Mouse (Mus musculus) hindbrain, postnatal 0 days (tissue): ENCODE data around the gene Kmt5b. TPM values are rescaled to one million over a fixed set of nuclear protein-coding genes. Genes with fewer than 3 reads are reported as not detected.

Experiments used
- ATAC-seq: fragments of 200-750 bp; cut with Nextera tagmentation; 2 replicates; pipeline ENCODE4 v1.8.0; 2017; ENCODE audit warnings: mild to moderate bottlenecking, moderate TSS enrichment, moderate library complexity
- DNase-seq: peaks from one replicate; pipeline ENCODE4 v3.0.0-alpha.2; 2015; ENCODE audit warnings: low spot score
- H3K27ac ChIP-seq: fragments of 300-500 bp; sonication (generic); 2 replicates; pipeline ENCODE4 v1.5.1; 2014; ENCODE audit warnings: mild to moderate bottlenecking
- H3K27me3 ChIP-seq: fragments of 300-500 bp; sonication (generic); 2 replicates; pipeline ENCODE4 v1.6.1; 2014; ENCODE audit warnings: low read length, mixed read lengths; ENCODE audit not compliant: insufficient read depth
- H3K36me3 ChIP-seq: fragments of 300-500 bp; sonication (generic); 2 replicates; pipeline ENCODE4 v1.6.1; 2014; ENCODE audit warnings: low read length, mixed read lengths; ENCODE audit not compliant: insufficient read depth
- H3K4me1 ChIP-seq: fragments of 300-500 bp; sonication (generic); 2 replicates; pipeline ENCODE4 v1.6.1; 2014; ENCODE audit warnings: antibody characterized with exemption, low read length, mixed read lengths; ENCODE audit not compliant: insufficient read depth
- H3K4me2 ChIP-seq: fragments of 300-500 bp; sonication (generic); 2 replicates; pipeline ENCODE4 v1.6.1; 2014; ENCODE audit warnings: low read depth, mild to moderate bottlenecking, low read length, moderate library complexity, mixed read lengths
- H3K4me3 ChIP-seq: fragments of 300-500 bp; sonication (generic); 2 replicates; pipeline ENCODE4 v1.5.1; 2014; ENCODE audit warnings: low read length
- H3K9ac ChIP-seq: fragments of 300-500 bp; sonication (generic); replicated peaks from 2 replicates; pipeline ENCODE4 v1.6.1; 2014; ENCODE audit warnings: mild to moderate bottlenecking, low read length, moderate library complexity, mixed read lengths
- H3K9me3 ChIP-seq: fragments of 300-500 bp; sonication (generic); 2 replicates; pipeline ENCODE4 v1.6.1; 2016; ENCODE audit warnings: low read length, mixed read lengths
- CTCF ChIP-seq: IDR thresholded peaks from 2 replicates; pipeline ENCODE4 v1.5.1; 2016; ENCODE audit warnings: antibody characterized with exemption, control low read depth, low read depth
- WGBS: fragments of 180-500 bp; shearing (Covaris S2); extraction: QIAGEN DNeasy Blood & Tissue Kit; methylation state at CpG from one replicate; pipeline ENCODE4 v1.1.7; 2014; 5-methylcytosine and 5-hydroxymethylcytosine counted together
- polyA plus RNA-seq: library from polyadenylated mRNA; unstranded; fragments of >200 nt; fragmentation: Nextera tagmentation; extraction: Ambion mirVana; gene quantifications from 2 replicates; pipeline ENCODE4 v1.2.1, GENCODE M21; 2015
- total RNA-seq: library from RNA; depleted of rRNA; stranded (reverse); fragments of >200 nt; gene quantifications from 2 replicates; pipeline ENCODE4 v1.2.3, GENCODE M21; 2014; rRNA removed

Gene Kmt5b
- total RNA-seq, result 43.5 and 54.8 TPM in 2 replicates
- polyA plus RNA-seq, result 32.8 and 35.0 TPM in 2 replicates

- peak; percentile 67 for DNase-seq
- Histone ChIP-seq H3K4me3 (peak within 1 kb of the TSS; percentile 95), H3K4me2 (peak within 1 kb of the TSS; percentile 63), H3K27me3 (no peaks in the 10 kb centered on the region), H3K36me3 (no peaks in the 10 kb centered on the region), H3K9ac (peak within 1 kb of the TSS; percentile 100), H3K4me1 (peaks cover 16% of the 10 kb centered on the region), H3K27ac (peak within 1 kb of the TSS; percentile 100), H3K9me3 (no peaks in the 10 kb centered on the region)
- under 1% methylated on average over 39 of the region's 39 CpGs for WGBS
- 0 out of 2 replicates have a peak, but pooled peaks have one; percentile 2 for TF ChIP-seq CTCF
- peak; percentile 52 for ATAC-seq
These were observed at the start of gene Kmt5b for GRCm38 (mm10) chr19:3767276-3767780. Gene Kmt5b, plus strand, starts transcription at chr19:3767421.

DNA sequence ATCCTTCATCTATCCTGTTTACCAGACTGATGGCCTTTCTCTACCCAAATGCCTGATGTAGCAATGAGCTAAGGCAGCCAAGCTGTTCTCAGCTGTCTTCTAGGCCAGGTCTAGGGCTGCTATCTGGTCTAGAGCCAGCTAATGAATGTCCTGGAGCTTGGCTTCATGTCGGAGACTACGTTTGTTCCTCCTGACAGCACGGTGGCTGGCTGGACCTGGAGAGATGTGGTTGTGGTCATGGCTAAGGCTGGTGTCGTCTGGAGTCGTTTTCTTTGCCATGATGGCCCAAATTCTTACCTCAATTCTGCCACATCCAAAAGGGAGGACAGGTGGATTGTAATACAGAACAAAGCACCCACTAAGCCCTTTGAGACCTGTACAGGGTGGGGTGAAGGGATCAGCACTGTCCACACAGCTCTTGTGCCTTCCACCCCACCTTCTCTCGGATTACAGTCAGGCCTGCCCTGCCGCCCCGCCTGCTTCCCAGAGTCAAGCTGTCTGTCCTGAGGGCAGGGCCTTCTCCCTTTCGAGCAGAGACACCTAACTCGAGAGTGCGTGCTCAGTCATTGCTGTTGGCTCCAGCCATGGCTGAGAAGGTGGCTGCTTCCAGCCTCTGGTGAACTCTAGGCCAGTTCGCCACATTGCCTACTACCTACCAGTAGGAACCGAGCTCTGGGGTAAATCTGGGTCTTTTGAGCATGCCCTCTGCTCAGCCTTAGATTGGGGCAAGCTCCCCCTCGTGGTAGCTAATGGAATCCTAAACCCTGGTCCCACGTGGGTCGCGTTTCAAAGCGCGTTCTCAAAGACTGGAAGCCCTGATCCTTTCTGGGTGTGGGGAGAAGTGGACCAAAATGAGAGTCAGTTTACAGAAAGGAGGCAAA lies 48.5 kb upstream of the Kmt5b start:
- no peaks in the 10 kb centered on the region for H3K9me3 ChIP-seq
- H3K4me2 ChIP-seq, result peak overlapping the region; percentile 86
- DNase-seq (peak; percentile 83), ATAC-seq (peak; percentile 82)
- peaks cover 7% of the 10 kb centered on the region for H3K4me1 ChIP-seq
- no peaks in the 10 kb centered on the region for H3K27me3 ChIP-seq
- WGBS, result 37% methylated on average over 19 of the region's 19 CpGs
- H3K4me3 ChIP-seq, result peak overlapping the region; percentile 40
- peaks cover 29% of the 10 kb centered on the region for H3K36me3 ChIP-seq
- peak; percentile 67 for TF ChIP-seq CTCF
- peak overlapping the region; percentile 20; the same call in 1 of the 2 replicates for H3K27ac ChIP-seq
- H3K9ac ChIP-seq, result peak overlapping the region; percentile 33; the same call in 1 of the 2 replicates

GRCm38 (mm10) chr19:3719362-3719891 lies 47.8 kb upstream of the Kmt5b start:
- DNase-seq (peak; percentile 57), ATAC-seq (peak; percentile 81)
- 2% methylated on average over 27 of the region's 27 CpGs for WGBS
- H3K4me3 ChIP-seq, result peak overlapping the region; percentile 40
- peak overlapping the region; percentile 86 for H3K4me2 ChIP-seq
- H3K36me3 ChIP-seq, result peaks cover 29% of the 10 kb centered on the region
- no peaks in the 10 kb centered on the region for H3K9me3 ChIP-seq
- H3K4me1 ChIP-seq, result peaks cover 7% of the 10 kb centered on the region
- H3K27me3 ChIP-seq, result no peaks in the 10 kb centered on the region
- H3K27ac ChIP-seq, result peak overlapping the region; percentile 20; the same call in 1 of the 2 replicates
- H3K9ac ChIP-seq, result peak overlapping the region; percentile 33; the same call in 1 of the 2 replicates
- peak; percentile 61 for TF ChIP-seq CTCF

DNA sequence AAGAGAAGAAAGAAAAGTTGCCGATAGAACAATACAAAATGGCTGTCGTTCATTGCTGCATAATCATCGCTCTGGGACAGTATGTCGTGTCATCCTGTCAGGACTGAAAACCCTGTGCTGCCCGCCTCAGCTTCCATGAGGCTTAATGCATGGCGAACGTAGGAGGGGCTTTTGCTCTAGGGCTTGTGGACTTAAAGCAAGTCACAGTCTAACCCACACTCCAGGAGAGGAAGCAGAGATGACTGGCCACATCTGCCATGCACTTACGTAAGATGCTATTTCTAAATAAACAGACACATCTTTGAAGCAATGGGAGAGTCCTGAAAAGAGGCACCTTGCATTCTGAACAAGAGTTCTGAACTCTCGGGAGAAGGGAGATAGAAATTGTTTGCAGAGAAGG lies 44.1 kb upstream of the Kmt5b start:
- Histone ChIP-seq H3K27me3 (no peaks in the 10 kb centered on the region), H3K4me1 (peaks cover 7% of the 10 kb centered on the region), H3K36me3 (no peaks in the 10 kb centered on the region), H3K9ac (no peak overlapping the region), H3K27ac (no peak overlapping the region), H3K9me3 (no peaks in the 10 kb centered on the region), H3K4me3 (no peak overlapping the region), H3K4me2 (no peak overlapping the region)
- TF ChIP-seq CTCF, result no peak
- WGBS, result 95% methylated on average over 9 of the region's 9 CpGs
- ATAC-seq (no peak), DNase-seq (no peak)

DNA sequence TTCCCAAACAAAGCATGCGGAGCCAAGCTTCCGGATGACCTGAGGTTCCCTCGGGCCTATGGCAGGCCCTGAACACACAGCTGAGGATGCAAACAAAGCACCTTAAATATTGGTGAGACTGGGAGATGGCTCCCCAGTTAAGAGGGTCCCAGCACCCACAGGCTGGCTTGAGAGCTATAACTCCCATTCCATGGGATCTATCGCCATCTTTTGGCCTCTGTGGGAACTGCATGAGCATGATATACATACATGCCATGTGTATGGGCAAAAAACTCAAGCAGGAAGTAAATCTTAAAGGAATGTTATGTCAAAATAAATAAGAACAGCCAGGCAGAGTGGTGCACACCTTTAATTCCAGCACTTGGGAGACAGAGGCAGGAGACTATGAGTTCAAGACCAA lies 43.3 kb upstream of the Kmt5b start:
- DNase-seq (peak; percentile 63), ATAC-seq (no peak)
- TF ChIP-seq CTCF, result peak; percentile 61
- Histone ChIP-seq H3K9ac (no peak overlapping the region), H3K4me1 (peaks cover 6% of the 10 kb centered on the region), H3K36me3 (no peaks in the 10 kb centered on the region), H3K27me3 (no peaks in the 10 kb centered on the region), H3K9me3 (no peaks in the 10 kb centered on the region), H3K4me3 (no peak overlapping the region), H3K4me2 (no peak overlapping the region), H3K27ac (no peak overlapping the region)
- 81% methylated on average over 4 of the region's 4 CpGs for WGBS

DNA sequence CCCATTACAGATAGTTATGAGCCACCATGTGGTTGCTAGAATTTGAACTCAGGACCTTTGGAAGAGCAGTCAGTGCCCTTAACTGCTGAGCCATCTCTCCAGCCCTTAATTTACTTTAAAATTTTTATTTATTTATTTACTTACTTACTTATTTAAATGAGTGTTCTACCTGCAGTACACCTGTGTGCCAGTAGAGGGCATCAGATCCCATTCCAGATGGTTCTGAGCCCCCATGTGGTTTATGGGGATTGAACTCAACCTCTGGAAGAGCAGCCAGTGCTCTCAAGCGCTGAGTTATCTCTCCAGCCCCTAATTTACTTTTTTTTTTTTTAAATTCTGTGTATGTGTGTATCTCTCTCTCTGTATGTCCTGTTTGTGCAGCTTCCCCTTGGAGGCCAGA lies 42.4 kb upstream of the Kmt5b start:
- H3K27me3 ChIP-seq, result no peaks in the 10 kb centered on the region
- H3K27ac ChIP-seq, result no peak overlapping the region
- no peaks in the 10 kb centered on the region for H3K36me3 ChIP-seq
- no peaks in the 10 kb centered on the region for H3K4me1 ChIP-seq
- H3K9ac ChIP-seq, result no peak overlapping the region
- H3K4me3 ChIP-seq, result no peak overlapping the region
- WGBS, result 14% methylated on average over 1 of the region's 1 CpGs
- H3K4me2 ChIP-seq, result no peak overlapping the region
- DNase-seq (peak; percentile 77), ATAC-seq (no peak)
- no peaks in the 10 kb centered on the region for H3K9me3 ChIP-seq
- peak; percentile 78 for TF ChIP-seq CTCF
